Mouse (Mus musculus) MEL (cell line): Measurements from ENCODE around the gene Shmt1. TPM values are rescaled to one million over a fixed set of nuclear protein-coding genes. Genes with fewer than 3 reads are reported as not detected.

Source experiments
- DNase-seq: peaks from one replicate; pipeline ENCODE4 v3.0.0; 2011; ENCODE audit warnings: low read depth, low spot score
- H3K27ac ChIP-seq: 2 replicates; pipeline ENCODE4 v1.5.1; 2012; ENCODE audit warnings: low read depth, mild to moderate bottlenecking, control low read depth, low read length, moderate library complexity; ENCODE audit not compliant: control insufficient read depth
- H3K27me3 ChIP-seq, 2 experiments: fragments of 150-350 bp in 1 of 2; sonication (generic) in 1 of 2; 2 replicates each; pipeline ENCODE4 v1.6.1; 2012; ENCODE audit warnings: low read length in 2 of 2, mild to moderate bottlenecking in 2 of 2, improper control_type of control experiment in 1 of 2, moderate library complexity in 1 of 2; ENCODE audit not compliant: insufficient read depth in 2 of 2, control insufficient read depth in 1 of 2
- H3K36me3 ChIP-seq, 2 experiments: 2 replicates each; pipeline ENCODE4 v1.6.1; 2012 to 2014; ENCODE audit warnings: low read length in 2 of 2, improper control_type of control experiment in 1 of 2, inconsistent platforms in 1 of 2, mild to moderate bottlenecking in 1 of 2; ENCODE audit not compliant: insufficient read depth in 2 of 2, control insufficient read depth in 1 of 2
- H3K4me1 ChIP-seq, 2 experiments: fragments of 150-350 bp in 1 of 2; sonication (generic) in 1 of 2; 2 replicates each; pipeline ENCODE4 v1.6.1; 2012; ENCODE audit warnings: low read length in 2 of 2, improper control_type of control experiment in 1 of 2, mild to moderate bottlenecking in 1 of 2; ENCODE audit not compliant: insufficient read depth in 2 of 2, control insufficient read depth in 1 of 2
- H3K4me3 ChIP-seq, 2 experiments: fragments of 150-350 bp in 1 of 2; sonication (generic) in 1 of 2; 2 replicates each; pipeline ENCODE4 v1.5.1; 2012; ENCODE audit warnings: low read depth in 2 of 2, low read length in 2 of 2, mild to moderate bottlenecking in 2 of 2, moderate library complexity in 2 of 2, control low read depth in 1 of 2, improper control_type of control experiment in 1 of 2; ENCODE audit not compliant: control insufficient read depth in 1 of 2, insufficient read depth in 1 of 2
- H3K79me2 ChIP-seq: 2 replicates; pipeline ENCODE4 v1.6.1; 2012; ENCODE audit warnings: mild to moderate bottlenecking, low read length, moderate library complexity; ENCODE audit not compliant: control insufficient read depth, poor library complexity, insufficient read depth
- H3K9ac ChIP-seq: 2 replicates; pipeline ENCODE4 v1.6.1; 2012; ENCODE audit warnings: low read depth, mild to moderate bottlenecking, control low read depth, low read length, moderate library complexity; ENCODE audit not compliant: control insufficient read depth, poor library complexity, severe bottlenecking
- H3K9me3 ChIP-seq: fragments of 150-350 bp; sonication (generic); replicated peaks from 2 replicates; pipeline ENCODE4 v1.6.1; 2012; ENCODE audit warnings: mild to moderate bottlenecking, low read length, improper control_type of control experiment, moderate library complexity; ENCODE audit not compliant: insufficient read depth
- BHLHE40 ChIP-seq: IDR thresholded peaks from 2 replicates; pipeline ENCODE4 v1.6.1; 2012; ENCODE audit warnings: low read depth, mild to moderate bottlenecking, inconsistent platforms, low read length, improper control_type of control experiment, borderline replicate concordance
- CHD1 ChIP-seq: IDR thresholded peaks from 2 replicates; pipeline ENCODE4 v1.6.1; 2012; ENCODE audit warnings: low read depth, mild to moderate bottlenecking, inconsistent platforms, low read length, improper control_type of control experiment
- E2F4 ChIP-seq: IDR thresholded peaks from 2 replicates; pipeline ENCODE4 v1.6.1; 2011; ENCODE audit warnings: low read depth, low read length, improper control_type of control experiment, borderline replicate concordance
- ELF1 ChIP-seq: IDR thresholded peaks from 2 replicates; pipeline ENCODE4 v1.6.1; 2014; ENCODE audit warnings: low read depth, mild to moderate bottlenecking, inconsistent platforms, low read length, improper control_type of control experiment, moderate library complexity
- EP300 ChIP-seq, 2 experiments: IDR thresholded peaks; 2 replicates each; pipeline ENCODE4 v1.6.1; 2011; ENCODE audit warnings: improper control_type of control experiment in 2 of 2, low read length in 2 of 2, low read depth in 1 of 2, mild to moderate bottlenecking in 1 of 2
- GATA1 ChIP-seq: IDR thresholded peaks from 2 replicates; pipeline ENCODE4 v1.6.1; 2011; ENCODE audit warnings: low read depth, low read length, improper control_type of control experiment
- HCFC1 ChIP-seq: IDR thresholded peaks from 2 replicates; pipeline ENCODE4 v1.6.1; 2012; ENCODE audit warnings: low read depth, mild to moderate bottlenecking, inconsistent platforms, low read length, improper control_type of control experiment, moderate library complexity
- MAFK ChIP-seq: IDR thresholded peaks from 2 replicates; pipeline ENCODE4 v1.6.1; 2011; ENCODE audit warnings: low read depth, mild to moderate bottlenecking, low read length, improper control_type of control experiment, borderline replicate concordance
- MAX ChIP-seq: IDR thresholded peaks from 2 replicates; pipeline ENCODE4 v1.6.1; 2011; ENCODE audit warnings: low read length, improper control_type of control experiment
- MAZ ChIP-seq: IDR thresholded peaks from 2 replicates; pipeline ENCODE4 v1.6.1; 2012; ENCODE audit warnings: low read depth, mild to moderate bottlenecking, inconsistent platforms, low read length, improper control_type of control experiment
- MYB ChIP-seq: IDR thresholded peaks from 2 replicates; pipeline ENCODE4 v1.6.1; 2011; ENCODE audit warnings: mild to moderate bottlenecking, low read depth, low read length, improper control_type of control experiment
- NELFE ChIP-seq: IDR thresholded peaks from 2 replicates; pipeline ENCODE4 v1.6.1; 2011; ENCODE audit warnings: low read depth, low read length, improper control_type of control experiment
- NRF1 ChIP-seq: IDR thresholded peaks from 2 replicates; pipeline ENCODE4 v1.6.1; 2014; ENCODE audit warnings: low read depth, mild to moderate bottlenecking, inconsistent platforms, low read length, improper control_type of control experiment, moderate library complexity; ENCODE audit not compliant: poor library complexity, insufficient read depth, severe bottlenecking
- POLR2A ChIP-seq, 2 experiments: IDR thresholded peaks; 2 replicates each; pipeline ENCODE4 v1.6.1; 2011 to 2012; ENCODE audit warnings: low read length in 2 of 2, mild to moderate bottlenecking in 2 of 2, control low read depth in 1 of 2, improper control_type of control experiment in 1 of 2, low read depth in 1 of 2, moderate library complexity in 1 of 2; ENCODE audit not compliant: control insufficient read depth in 1 of 2, insufficient read depth in 1 of 2, poor library complexity in 1 of 2
- POLR2AphosphoS5 ChIP-seq: IDR thresholded peaks from 2 replicates; pipeline ENCODE4 v1.6.1; 2012; ENCODE audit warnings: low read depth, borderline replicate concordance, mild to moderate bottlenecking, inconsistent platforms, low read length, moderate library complexity, mixed read lengths
- RAD21 ChIP-seq: IDR thresholded peaks from 2 replicates; pipeline ENCODE4 v1.6.1; 2011; ENCODE audit warnings: mild to moderate bottlenecking, low read depth, low read length, improper control_type of control experiment
- SIN3A ChIP-seq: IDR thresholded peaks from 2 replicates; pipeline ENCODE4 v1.6.1; 2012; ENCODE audit warnings: low read length, improper control_type of control experiment, inconsistent platforms
- TAL1 ChIP-seq: IDR thresholded peaks from 2 replicates; pipeline ENCODE4 v1.6.1; 2012; ENCODE audit warnings: mild to moderate bottlenecking, inconsistent platforms, low read length, moderate library complexity, mixed read lengths
- TBP ChIP-seq: IDR thresholded peaks from 2 replicates; pipeline ENCODE4 v1.8.0; 2011; ENCODE audit warnings: low read depth, low read length, improper control_type of control experiment
- UBTF ChIP-seq: IDR thresholded peaks from 2 replicates; pipeline ENCODE4 v1.6.1; 2012; ENCODE audit warnings: low read depth, mild to moderate bottlenecking, inconsistent platforms, low read length, improper control_type of control experiment, moderate library complexity, borderline replicate concordance; ENCODE audit not compliant: insufficient read depth
- USF2 ChIP-seq, 2 experiments: IDR thresholded peaks; 2 replicates each; pipeline ENCODE4 v1.6.1; 2011 to 2012; ENCODE audit warnings: improper control_type of control experiment in 2 of 2, low read length in 2 of 2, borderline replicate concordance in 1 of 2, inconsistent platforms in 1 of 2, low read depth in 1 of 2, mild to moderate bottlenecking in 1 of 2; ENCODE audit not compliant: insufficient read depth in 1 of 2
- ZC3H11A ChIP-seq: IDR thresholded peaks from 2 replicates; pipeline ENCODE4 v1.6.1; 2012; ENCODE audit warnings: low read depth, mild to moderate bottlenecking, inconsistent platforms, low read length, improper control_type of control experiment
- ZMIZ1 ChIP-seq: IDR thresholded peaks from 2 replicates; pipeline ENCODE4 v1.6.1; 2012; ENCODE audit warnings: low read depth, mild to moderate bottlenecking, inconsistent platforms, low read length, improper control_type of control experiment, moderate library complexity
- ZNF384 ChIP-seq: IDR thresholded peaks from 2 replicates; pipeline ENCODE4 v1.6.1; 2012; ENCODE audit warnings: low read depth, mild to moderate bottlenecking, inconsistent platforms, low read length, improper control_type of control experiment
- polyA plus RNA-seq, 2 experiments: library from polyadenylated mRNA; stranded (reverse) in 1 of 2; unstranded in 1 of 2; fragments of >175 nt in 1 of 2; fragments of >200 nt in 1 of 2; gene quantifications; 2 replicates each; pipeline versions ENCODE4 v1.2.1 to v1.2.4; 2012; ENCODE audit warnings: low replicate concordance in 2 of 2, low read depth in 1 of 2; ENCODE audit not compliant: insufficient read length in 2 of 2, insufficient read depth in 1 of 2, missing spikeins in 1 of 2
- total RNA-seq: library from RNA; depleted of rRNA; stranded (reverse); fragments of 300-350 nt; gene quantifications from 2 replicates; pipeline ENCODE4 v1.2.3, GENCODE M21; 2012

The Shmt1 gene
- total and polyA plus RNA-seq, 3 experiments: 55.3 to 71.4 TPM; not detected in 1

- TF ChIP-seq UBTF (no peak), EP300 (IDR thresholded peaks at IDR 0.05; ENCODE audit: low read depth in 1 of 2, low read length in 2 of 2) (peak in 1 of 2 experiments; percentile 30; a peak in 1 of 4 replicates), E2F4 (no peak), HCFC1 (no peak), MAZ (no peak), MYB (no peak), POLR2AphosphoS5 (no peak), GATA1 (no peak), ZC3H11A (no peak), ZNF384 (no peak), CHD1 (no peak), BHLHE40 (no peak), RAD21 (no peak), NELFE (no peak), TAL1 (no peak), USF2 (IDR thresholded peaks at IDR 0.05; ENCODE audit: borderline replicate concordance in 1 of 2, insufficient read depth in 1 of 2, low read depth in 1 of 2, low read length in 2 of 2) (no peak), MAX (no peak), ELF1 (peak; percentile 22; the same call in 1 of the 2 replicates), POLR2A (IDR thresholded peaks at IDR 0.05; ENCODE audit: control insufficient read depth in 1 of 2, insufficient read depth in 1 of 2, low read depth in 1 of 2, low read length in 2 of 2, poor library complexity in 1 of 2) (no peak), ZMIZ1 (no peak), NRF1 (no peak), SIN3A (0 out of 2 replicates have a peak, but pooled peaks have one; percentile 16), MAFK (no peak)
Observed at GRCm38 (mm10) chr11:60826700-60827099, 15.2 kb upstream of the Shmt1 start (continued).

- Histone ChIP-seq H3K9me3 (no peaks in the 10 kb centered on the region), H3K36me3 (peaks cover 0 to 9% of the 10 kb centered on the region in 2 experiments; a peak in 2 of 4 replicates), H3K27me3 (peaks cover 0 to 1% of the 10 kb centered on the region in 2 experiments; a peak in 1 of 4 replicates), H3K9ac (no peak overlapping the region), H3K27ac (no peak overlapping the region), H3K4me1 (peaks cover 4 to 14% of the 10 kb centered on the region in 2 experiments; a peak in 3 of 4 replicates), H3K79me2 (no peaks in the 10 kb centered on the region), H3K4me3 (no peak overlapping the region)
- TF ChIP-seq MAFK: no peak
- no peak for TF ChIP-seq TBP
- no peak for TF ChIP-seq HCFC1
- TF ChIP-seq NELFE: no peak
- no peak for DNase-seq
Observed at GRCm38 (mm10) chr11:60825191-60825590, 13.7 kb upstream of the Shmt1 start.
